Mouse (Mus musculus): ENCODE measurements around the gene Carmil1.

- TF ChIP-seq CTCF (IDR thresholded peaks at IDR 0.05; ENCODE audit: low read depth) (no peak), EP300 (IDR thresholded peaks at IDR 0.05; ENCODE audit: low read depth) (no peak)
Measured at GRCm38 (mm10) chr13:23994024-23994423, 286.6 kb downstream of the Carmil1 start.

Measured in liver, postnatal 0 days (tissue).